Mouse (Mus musculus): ENCODE data around the gene Rem2. TPM values are rescaled to one million over a fixed set of nuclear protein-coding genes. Genes with fewer than 3 reads are reported as not detected.

Gene Rem2
- polyA plus RNA-seq, 1 experiment from 2014 or later = 48.8 TPM

GRCm38 (mm10) chr14:54433941-54434531 is 41.9 kb upstream of the Rem2 start:
- H3K27me3 ChIP-seq = peaks cover 19% of the 10 kb centered on the region
- peak overlapping the region; percentile 71 for H3K4me2 ChIP-seq
- H3K4me1 ChIP-seq (replicated peaks) = peaks cover 49% of the 10 kb centered on the region
- H3K4me3 ChIP-seq = peak overlapping the region; percentile 55
- peak overlapping the region; percentile 85; the same call in 1 of the 2 replicates for H3K9ac ChIP-seq
- no peak overlapping the region for H3K27ac ChIP-seq
- no peaks in the 10 kb centered on the region for H3K9me3 ChIP-seq
- no peak for ATAC-seq (ENCODE audit: low FRiP score)
- peaks cover 21% of the 10 kb centered on the region for H3K36me3 ChIP-seq
- WGBS = 74% methylated on average over 12 of the region's 12 CpGs

- H3K9ac ChIP-seq = no peak overlapping the region
- ATAC-seq (ENCODE audit: low FRiP score) = no peak
- H3K27me3 ChIP-seq = peaks cover 19% of the 10 kb centered on the region
- peaks cover 36% of the 10 kb centered on the region for H3K4me1 ChIP-seq (replicated peaks)
- no peak overlapping the region for H3K4me3 ChIP-seq
- 83% methylated on average over 11 of the region's 11 CpGs for WGBS
- H3K27ac ChIP-seq = no peak overlapping the region
- no peak overlapping the region for H3K4me2 ChIP-seq
- H3K36me3 ChIP-seq = peaks cover 26% of the 10 kb centered on the region
- H3K9me3 ChIP-seq = no peaks in the 10 kb centered on the region
Measured at GRCm38 (mm10) chr14:54435194-54435918, 40.5 kb upstream of the Rem2 start.

GRCm38 (mm10) chr14:54439155-54439554 is 36.7 kb upstream of the Rem2 start:
- WGBS = 83% methylated on average over 12 of the region's 12 CpGs
- Histone ChIP-seq H3K9ac (no peak overlapping the region), H3K9me3 (no peaks in the 10 kb centered on the region), H3K27ac (no peak overlapping the region), H3K4me3 (no peak overlapping the region), H3K4me2 (no peak overlapping the region), H3K4me1 (replicated peaks) (peaks cover 2% of the 10 kb centered on the region), H3K27me3 (no peaks in the 10 kb centered on the region), H3K36me3 (peaks cover 31% of the 10 kb centered on the region)
- ATAC-seq (ENCODE audit: low FRiP score) = no peak

- no peaks in the 10 kb centered on the region for H3K27me3 ChIP-seq
- 60% methylated on average over 7 of the region's 7 CpGs for WGBS
- no peak overlapping the region for H3K4me2 ChIP-seq
- ATAC-seq (ENCODE audit: low FRiP score) = no peak
- H3K4me1 ChIP-seq (replicated peaks) = no peaks in the 10 kb centered on the region
- H3K27ac ChIP-seq = no peak overlapping the region
- H3K4me3 ChIP-seq = no peak overlapping the region
- peaks cover 31% of the 10 kb centered on the region for H3K36me3 ChIP-seq
- no peak overlapping the region for H3K9ac ChIP-seq
- H3K9me3 ChIP-seq = no peaks in the 10 kb centered on the region
Measured at GRCm38 (mm10) chr14:54439610-54440009, 36.3 kb upstream of the Rem2 start.

GRCm38 (mm10) chr14:54440538-54440937 is 35.4 kb upstream of the Rem2 start:
- no peak overlapping the region for H3K4me3 ChIP-seq
- 93% methylated on average over 14 of the region's 14 CpGs for WGBS
- H3K27ac ChIP-seq = no peak overlapping the region
- H3K27me3 ChIP-seq = no peaks in the 10 kb centered on the region
- no peak overlapping the region for H3K4me2 ChIP-seq
- H3K9ac ChIP-seq = no peak overlapping the region
- H3K36me3 ChIP-seq = peaks cover 31% of the 10 kb centered on the region
- ATAC-seq (ENCODE audit: low FRiP score) = no peak
- no peaks in the 10 kb centered on the region for H3K4me1 ChIP-seq (replicated peaks)
- no peaks in the 10 kb centered on the region for H3K9me3 ChIP-seq

- Histone ChIP-seq H3K36me3 (peaks cover 31% of the 10 kb centered on the region), H3K27me3 (no peaks in the 10 kb centered on the region), H3K27ac (no peak overlapping the region), H3K9ac (no peak overlapping the region), H3K4me3 (no peak overlapping the region), H3K4me2 (no peak overlapping the region), H3K4me1 (replicated peaks) (no peaks in the 10 kb centered on the region), H3K9me3 (no peaks in the 10 kb centered on the region)
- ATAC-seq (ENCODE audit: low FRiP score) = no peak
- 77% methylated on average over 4 of the region's 4 CpGs for WGBS
Measured at GRCm38 (mm10) chr14:54441365-54441764, 34.5 kb upstream of the Rem2 start.

GRCm38 (mm10) chr14:54442548-54442947 is 33.4 kb upstream of the Rem2 start:
- no peak for ATAC-seq (ENCODE audit: low FRiP score)
- Histone ChIP-seq H3K4me2 (no peak overlapping the region), H3K36me3 (peaks cover 29% of the 10 kb centered on the region), H3K9me3 (no peaks in the 10 kb centered on the region), H3K27ac (no peak overlapping the region), H3K4me1 (replicated peaks) (no peaks in the 10 kb centered on the region), H3K27me3 (no peaks in the 10 kb centered on the region), H3K4me3 (no peak overlapping the region), H3K9ac (no peak overlapping the region)
- 84% methylated on average over 3 of the region's 3 CpGs for WGBS

- no peak overlapping the region for H3K9ac ChIP-seq
- H3K27ac ChIP-seq = 0 out of 2 replicates have a peak overlapping the region, but pooled peaks have one; percentile 18
- H3K4me3 ChIP-seq = no peak overlapping the region
- no peak overlapping the region for H3K4me2 ChIP-seq
- no peaks in the 10 kb centered on the region for H3K27me3 ChIP-seq
- H3K9me3 ChIP-seq = no peaks in the 10 kb centered on the region
- H3K36me3 ChIP-seq = peaks cover 27% of the 10 kb centered on the region
- ATAC-seq (ENCODE audit: low FRiP score) = 0 out of 2 replicates have a peak, but pooled peaks have one; percentile 18
- no peaks in the 10 kb centered on the region for H3K4me1 ChIP-seq (replicated peaks)
- 32% methylated on average over 3 of the region's 3 CpGs for WGBS
Measured at GRCm38 (mm10) chr14:54443196-54443595, 32.7 kb upstream of the Rem2 start.

GRCm38 (mm10) chr14:54443712-54444618 is 31.9 kb upstream of the Rem2 start:
- Histone ChIP-seq H3K4me2 (no peak overlapping the region), H3K36me3 (peaks cover 19% of the 10 kb centered on the region), H3K27me3 (no peaks in the 10 kb centered on the region), H3K9me3 (no peaks in the 10 kb centered on the region), H3K9ac (no peak overlapping the region), H3K4me1 (replicated peaks) (no peaks in the 10 kb centered on the region), H3K4me3 (no peak overlapping the region), H3K27ac (no peak overlapping the region)
- WGBS = 72% methylated on average over 15 of the region's 15 CpGs
- no peak for ATAC-seq (ENCODE audit: low FRiP score)

- ATAC-seq (ENCODE audit: low FRiP score) = no peak
- H3K4me3 ChIP-seq = no peak overlapping the region
- 0 out of 2 replicates have a peak, but pooled peaks cover 3% of the 10 kb centered on the region for H3K4me1 ChIP-seq (replicated peaks)
- H3K36me3 ChIP-seq = peaks cover 4% of the 10 kb centered on the region; the same call in 1 of the 2 replicates
- H3K27ac ChIP-seq = no peak overlapping the region
- no peaks in the 10 kb centered on the region for H3K9me3 ChIP-seq
- peak overlapping the region; percentile 24; the same call in 1 of the 2 replicates for H3K9ac ChIP-seq
- WGBS = 65% methylated on average over 3 of the region's 3 CpGs
- H3K27me3 ChIP-seq = no peaks in the 10 kb centered on the region
- no peak overlapping the region for H3K4me2 ChIP-seq
Measured at GRCm38 (mm10) chr14:54445476-54445875, 30.4 kb upstream of the Rem2 start.

- no peaks in the 10 kb centered on the region for H3K9me3 ChIP-seq
- no peak overlapping the region for H3K4me2 ChIP-seq
- H3K27ac ChIP-seq = no peak overlapping the region
- H3K9ac ChIP-seq = no peak overlapping the region
- no peak for ATAC-seq (ENCODE audit: low FRiP score)
- H3K4me3 ChIP-seq = no peak overlapping the region
- 89% methylated on average over 9 of the region's 9 CpGs for WGBS
- 0 out of 2 replicates have a peak, but pooled peaks cover 3% of the 10 kb centered on the region for H3K4me1 ChIP-seq (replicated peaks)
- H3K27me3 ChIP-seq = no peaks in the 10 kb centered on the region; the same call in 1 of the 2 replicates
- no peaks in the 10 kb centered on the region for H3K36me3 ChIP-seq
Measured at GRCm38 (mm10) chr14:54453566-54453965, 22.3 kb upstream of the Rem2 start.
